Mouse (Mus musculus) lung, adult 2 months (tissue): ENCODE measurements around the gene Itgal.

ENCODE experiments used
- CTCF ChIP-seq: fragments of 200-500 bp; IDR thresholded peaks from 2 replicates; pipeline ENCODE4 v1.5.1; 2011; ENCODE audit warnings: mild to moderate bottlenecking, low read length, control low read depth; ENCODE audit not compliant: insufficient read depth
- POLR2A ChIP-seq: fragments of 200-500 bp; IDR thresholded peaks from 2 replicates; pipeline ENCODE4 v1.6.1; 2011; ENCODE audit warnings: low read depth, mild to moderate bottlenecking, control low read depth, low read length, borderline replicate concordance; ENCODE audit errors: extremely low read depth

DNA sequence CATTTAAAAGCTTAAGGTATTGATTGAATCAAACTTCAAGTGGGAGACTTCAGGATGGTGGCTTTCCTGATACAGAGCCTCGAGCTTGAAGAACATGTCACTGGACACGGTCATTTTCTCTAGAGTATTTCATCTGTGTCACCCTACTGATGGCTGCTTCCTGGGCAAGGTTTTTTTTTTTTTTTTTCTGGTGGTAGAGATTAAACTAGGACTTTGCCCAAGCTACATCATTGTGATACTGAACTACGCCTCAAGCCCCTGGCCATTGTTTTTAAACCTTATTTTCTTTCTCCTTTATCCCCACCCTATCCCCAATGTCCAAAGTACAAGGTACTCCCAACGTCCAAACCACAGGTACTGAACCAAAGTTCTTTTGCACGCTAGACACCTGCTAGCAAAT lies 25.4 kb upstream of the Itgal start:
- TF ChIP-seq CTCF (no peak), POLR2A (no peak)
